Mouse (Mus musculus): Measurements from ENCODE around the gene Clspn. TPM values are rescaled to one million over a fixed set of nuclear protein-coding genes. Genes with fewer than 3 reads are reported as not detected.

Clspn gene
- polyA plus RNA-seq, 1 experiment from 2014 or later = 53.7 TPM

GRCm38 (mm10) chr4:126609606-126610181 is 53.0 kb downstream of the Clspn start, which contains the start of gene 5730409E04Rik:
TSS of gene 5730409E04Rik (plus strand) at chr4:126609818.
- no peaks in the 10 kb centered on the region for H3K4me1 ChIP-seq (replicated peaks; ENCODE audit: control insufficient read depth, insufficient read depth, low read length)
- peak within 1 kb of the TSS; percentile 55 for H3K4me3 ChIP-seq (ENCODE audit: low read depth, low read length)
- ATAC-seq (ENCODE audit: low FRiP score) (peak; percentile 81), DNase-seq (ENCODE audit: low spot score) (peak; percentile 73)
- peak within 1 kb of the TSS; percentile 54 for H3K9ac ChIP-seq (ENCODE audit: low read depth, low read length)
- no peaks in the 10 kb centered on the region for H3K9me3 ChIP-seq (ENCODE audit: control insufficient read depth, low read length)
- H3K4me2 ChIP-seq (replicated peaks; ENCODE audit: low read depth, low read length) = peak within 1 kb of the TSS; percentile 89
- H3K27ac ChIP-seq (ENCODE audit: low read depth, low read length) = 0 out of 2 replicates have a peak within 1 kb of the TSS, but pooled peaks have one; percentile 0
- WGBS = 1% methylated on average over 48 of the region's 48 CpGs
- H3K27me3 ChIP-seq (ENCODE audit: control insufficient read depth, insufficient read depth, low read length) = peaks cover 22% of the 10 kb centered on the region
- H3K36me3 ChIP-seq (ENCODE audit: control insufficient read depth, insufficient read depth, low read length) = no peaks in the 10 kb centered on the region

GRCm38 (mm10) chr4:126611991-126612390 is 55.3 kb downstream of the Clspn start:
- Histone ChIP-seq H3K27me3 (ENCODE audit: control insufficient read depth, insufficient read depth, low read length) (peaks cover 15% of the 10 kb centered on the region), H3K9ac (ENCODE audit: low read depth, low read length) (no peak overlapping the region), H3K36me3 (ENCODE audit: control insufficient read depth, insufficient read depth, low read length) (no peaks in the 10 kb centered on the region), H3K4me2 (replicated peaks; ENCODE audit: low read depth, low read length) (no peak overlapping the region), H3K4me3 (ENCODE audit: low read depth, low read length) (no peak overlapping the region), H3K27ac (ENCODE audit: low read depth, low read length) (no peak overlapping the region), H3K4me1 (replicated peaks; ENCODE audit: control insufficient read depth, insufficient read depth, low read length) (no peaks in the 10 kb centered on the region), H3K9me3 (ENCODE audit: control insufficient read depth, low read length) (no peaks in the 10 kb centered on the region)
- WGBS = 84% methylated on average over 17 of the region's 17 CpGs
- ATAC-seq (ENCODE audit: low FRiP score) (no peak), DNase-seq (ENCODE audit: low spot score) (no peak)

GRCm38 (mm10) chr4:126616312-126616711 is 59.6 kb downstream of the Clspn start:
- Histone ChIP-seq H3K36me3 (ENCODE audit: control insufficient read depth, insufficient read depth, low read length) (no peaks in the 10 kb centered on the region), H3K9ac (ENCODE audit: low read depth, low read length) (no peak overlapping the region), H3K27me3 (ENCODE audit: control insufficient read depth, insufficient read depth, low read length) (peaks cover 18% of the 10 kb centered on the region), H3K4me3 (ENCODE audit: low read depth, low read length) (no peak overlapping the region), H3K4me2 (replicated peaks; ENCODE audit: low read depth, low read length) (no peak overlapping the region), H3K4me1 (replicated peaks; ENCODE audit: control insufficient read depth, insufficient read depth, low read length) (no peaks in the 10 kb centered on the region), H3K27ac (ENCODE audit: low read depth, low read length) (no peak overlapping the region), H3K9me3 (ENCODE audit: control insufficient read depth, low read length) (no peaks in the 10 kb centered on the region)
- DNase-seq (ENCODE audit: low spot score) (no peak), ATAC-seq (ENCODE audit: low FRiP score) (no peak)
- 82% methylated on average over 4 of the region's 4 CpGs for WGBS

GRCm38 (mm10) chr4:126619691-126620330 is 63.1 kb downstream of the Clspn start:
- H3K4me3 ChIP-seq (ENCODE audit: low read depth, low read length) = peak overlapping the region; percentile 14
- H3K9me3 ChIP-seq (ENCODE audit: control insufficient read depth, low read length) = no peaks in the 10 kb centered on the region
- peak overlapping the region; percentile 84 for H3K27ac ChIP-seq (ENCODE audit: low read depth, low read length)
- peak; percentile 92 for ATAC-seq (ENCODE audit: low FRiP score)
- no peaks in the 10 kb centered on the region for H3K36me3 ChIP-seq (ENCODE audit: control insufficient read depth, insufficient read depth, low read length)
- peaks cover 25% of the 10 kb centered on the region for H3K27me3 ChIP-seq (ENCODE audit: control insufficient read depth, insufficient read depth, low read length)
- H3K4me1 ChIP-seq (replicated peaks; ENCODE audit: control insufficient read depth, insufficient read depth, low read length) = no peaks in the 10 kb centered on the region
- H3K4me2 ChIP-seq (replicated peaks; ENCODE audit: low read depth, low read length) = peak overlapping the region; percentile 39
- peak overlapping the region; percentile 57 for H3K9ac ChIP-seq (ENCODE audit: low read depth, low read length)
- WGBS = 1% methylated on average over 31 of the region's 33 CpGs
- DNase-seq (ENCODE audit: low spot score) = peak; percentile 85

- peak; percentile 29; the same call in 1 of the 2 replicates for ATAC-seq (ENCODE audit: low FRiP score)
- Histone ChIP-seq H3K27ac (ENCODE audit: low read depth, low read length) (peak overlapping the region; percentile 84), H3K9ac (ENCODE audit: low read depth, low read length) (peak overlapping the region; percentile 57), H3K27me3 (ENCODE audit: control insufficient read depth, insufficient read depth, low read length) (peaks cover 25% of the 10 kb centered on the region), H3K4me1 (replicated peaks; ENCODE audit: control insufficient read depth, insufficient read depth, low read length) (no peaks in the 10 kb centered on the region), H3K9me3 (ENCODE audit: control insufficient read depth, low read length) (no peaks in the 10 kb centered on the region), H3K4me3 (ENCODE audit: low read depth, low read length) (peak overlapping the region; percentile 14; the same call in 1 of the 2 replicates), H3K36me3 (ENCODE audit: control insufficient read depth, insufficient read depth, low read length) (no peaks in the 10 kb centered on the region), H3K4me2 (replicated peaks; ENCODE audit: low read depth, low read length) (peak overlapping the region; percentile 39)
- 22% methylated on average over 13 of the region's 13 CpGs for WGBS
- DNase-seq (ENCODE audit: low spot score) = peak; percentile 54
Measured at GRCm38 (mm10) chr4:126620349-126620874, 63.7 kb downstream of the Clspn start.

GRCm38 (mm10) chr4:126627021-126627681 is 70.4 kb downstream of the Clspn start:
- H3K4me1 ChIP-seq (replicated peaks; ENCODE audit: control insufficient read depth, insufficient read depth, low read length) = peaks cover 3% of the 10 kb centered on the region; the same call in 1 of the 2 replicates
- H3K36me3 ChIP-seq (ENCODE audit: control insufficient read depth, insufficient read depth, low read length) = no peaks in the 10 kb centered on the region
- H3K9me3 ChIP-seq (ENCODE audit: control insufficient read depth, low read length) = no peaks in the 10 kb centered on the region
- peak; percentile 49; the same call in 1 of the 2 replicates for ATAC-seq (ENCODE audit: low FRiP score)
- WGBS = 4% methylated on average over 23 of the region's 23 CpGs
- H3K27me3 ChIP-seq (ENCODE audit: control insufficient read depth, insufficient read depth, low read length) = peaks cover 12% of the 10 kb centered on the region; the same call in 1 of the 2 replicates
- 0 out of 2 replicates have a peak overlapping the region, but pooled peaks have one; percentile 6 for H3K4me2 ChIP-seq (replicated peaks; ENCODE audit: low read depth, low read length)
- H3K4me3 ChIP-seq (ENCODE audit: low read depth, low read length) = no peak overlapping the region
- no peak overlapping the region for H3K9ac ChIP-seq (ENCODE audit: low read depth, low read length)
- no peak overlapping the region for H3K27ac ChIP-seq (ENCODE audit: low read depth, low read length)
- DNase-seq (ENCODE audit: low spot score) = peak; percentile 61

DNA sequence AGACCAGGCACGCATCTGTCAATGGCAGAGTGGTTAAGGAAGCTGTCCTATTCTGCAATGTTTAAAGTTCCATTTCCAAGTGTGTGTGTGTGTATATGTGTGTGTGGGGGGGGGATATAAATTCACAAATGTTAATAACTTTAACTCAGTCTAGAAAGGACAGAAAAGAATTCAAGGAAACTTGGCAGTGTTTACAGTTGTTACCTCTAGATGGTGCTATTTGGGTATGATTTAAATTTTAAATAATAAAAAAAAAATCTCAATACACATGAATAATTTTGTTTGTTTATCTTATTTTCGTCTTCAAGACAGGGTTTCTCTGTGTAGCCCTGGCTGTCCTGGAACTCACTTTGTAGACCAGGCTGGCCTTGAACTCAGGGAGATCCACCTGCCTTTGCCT is 75.2 kb downstream of the Clspn start:
- H3K27me3 ChIP-seq (ENCODE audit: control insufficient read depth, insufficient read depth, low read length) = no peaks in the 10 kb centered on the region; the same call in 1 of the 2 replicates
- WGBS = 57% methylated on average over 2 of the region's 2 CpGs

DNA sequence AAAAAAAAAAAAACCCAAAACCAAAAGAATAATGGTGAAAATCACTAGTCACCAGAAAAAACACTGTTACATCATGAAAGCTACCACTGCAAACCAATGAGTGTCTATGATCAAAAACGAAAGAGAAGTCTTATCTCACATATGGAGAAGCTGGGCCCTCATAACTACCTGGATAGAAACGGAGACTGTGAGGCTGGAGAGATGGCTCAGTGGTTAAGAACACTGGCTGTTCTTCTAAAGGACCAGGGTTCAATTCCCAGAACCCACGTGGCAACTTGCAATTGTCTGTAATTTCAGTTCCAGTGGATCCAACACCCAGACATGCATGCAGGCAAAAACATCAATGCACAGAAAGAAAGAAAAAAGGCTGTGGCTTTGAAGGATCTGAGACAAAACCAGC is 75.9 kb downstream of the Clspn start:
- H3K4me1 ChIP-seq (replicated peaks; ENCODE audit: control insufficient read depth, insufficient read depth, low read length) = no peaks in the 10 kb centered on the region

More for the DNA sequence above, 75.2 kb downstream of the Clspn start:
- H3K4me2 ChIP-seq (replicated peaks; ENCODE audit: low read depth, low read length) = no peak overlapping the region
- H3K27ac ChIP-seq (ENCODE audit: low read depth, low read length) = no peak overlapping the region
- H3K9ac ChIP-seq (ENCODE audit: low read depth, low read length) = no peak overlapping the region
- no peaks in the 10 kb centered on the region for H3K36me3 ChIP-seq (ENCODE audit: control insufficient read depth, insufficient read depth, low read length)
- ATAC-seq (ENCODE audit: low FRiP score) (no peak), DNase-seq (ENCODE audit: low spot score) (no peak)
- H3K9me3 ChIP-seq (ENCODE audit: control insufficient read depth, low read length) = no peaks in the 10 kb centered on the region
- no peak overlapping the region for H3K4me3 ChIP-seq (ENCODE audit: low read depth, low read length)
- peaks cover under 1% of the 10 kb centered on the region; the same call in 1 of the 2 replicates for H3K4me1 ChIP-seq (replicated peaks; ENCODE audit: control insufficient read depth, insufficient read depth, low read length)

More for the DNA sequence above, 75.9 kb downstream of the Clspn start:
- H3K4me2 ChIP-seq (replicated peaks; ENCODE audit: low read depth, low read length) = no peak overlapping the region
- H3K36me3 ChIP-seq (ENCODE audit: control insufficient read depth, insufficient read depth, low read length) = no peaks in the 10 kb centered on the region
- DNase-seq (ENCODE audit: low spot score) (no peak), ATAC-seq (ENCODE audit: low FRiP score) (no peak)
- no peak overlapping the region for H3K4me3 ChIP-seq (ENCODE audit: low read depth, low read length)
- H3K9me3 ChIP-seq (ENCODE audit: control insufficient read depth, low read length) = no peaks in the 10 kb centered on the region
- H3K27ac ChIP-seq (ENCODE audit: low read depth, low read length) = no peak overlapping the region
- WGBS = 75% methylated on average over 3 of the region's 3 CpGs
- H3K9ac ChIP-seq (ENCODE audit: low read depth, low read length) = no peak overlapping the region
- no peaks in the 10 kb centered on the region; the same call in 1 of the 2 replicates for H3K27me3 ChIP-seq (ENCODE audit: control insufficient read depth, insufficient read depth, low read length)
